Mouse (Mus musculus) thymus, postnatal 25 days (tissue): ENCODE data around the gene Misp.
A peak's percentile ranks its signal among the peaks of the same experiment; 100 is the strongest.

ENCODE experiments used
- DNase-seq: peaks from one replicate; pipeline ENCODE4 v3.0.0; 2022

Gene Misp

DNA sequence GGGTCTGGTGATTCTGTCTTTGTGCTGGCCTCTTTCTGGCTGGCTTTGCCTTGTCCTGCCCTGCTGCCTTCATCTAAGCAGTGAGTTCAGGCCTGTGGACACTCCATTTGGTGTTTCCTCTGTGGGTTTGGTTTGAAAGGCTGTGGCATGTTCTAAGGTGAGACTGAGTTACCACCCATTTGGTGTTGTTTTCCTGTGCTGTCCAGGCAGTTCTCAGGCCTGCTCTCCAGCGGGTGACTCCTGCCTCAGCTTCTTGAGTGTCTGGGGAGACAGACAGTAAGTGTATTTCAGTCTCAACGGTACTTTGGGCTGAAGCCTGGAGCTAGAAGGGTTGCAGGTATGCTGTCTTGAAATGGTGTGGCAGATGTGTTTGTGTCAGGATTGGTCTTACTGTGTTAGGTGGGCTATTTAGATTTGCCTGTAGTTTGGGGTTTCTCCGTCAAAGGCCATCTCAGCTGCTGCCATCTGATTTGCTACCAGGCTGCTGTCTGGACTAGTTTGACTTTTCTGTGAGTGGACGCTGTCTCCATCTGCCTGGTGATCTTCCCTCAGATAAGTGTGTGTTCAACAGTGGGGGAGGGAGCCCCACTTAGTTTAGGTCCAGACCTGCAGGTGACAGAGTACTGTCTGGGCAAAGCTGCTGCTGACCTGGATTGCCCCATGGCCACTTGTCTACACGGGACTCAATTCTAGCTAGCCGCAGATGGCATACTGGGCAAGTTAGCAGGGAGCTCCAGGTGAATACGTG is 36.1 kb downstream of the Misp start:
- DNase-seq, result no peak

- peak; percentile 54 for DNase-seq
Measured at GRCm38 (mm10) chr10:79857452-79857811, 36.6 kb downstream of the Misp start.

- no peak for DNase-seq
Measured at GRCm38 (mm10) chr10:79857894-79858293, 37.1 kb downstream of the Misp start.

- no peak for DNase-seq
Measured at GRCm38 (mm10) chr10:79858416-79859074, 37.8 kb downstream of the Misp start.

GRCm38 (mm10) chr10:79859116-79859515 is 38.3 kb downstream of the Misp start:
- DNase-seq, result no peak

DNA sequence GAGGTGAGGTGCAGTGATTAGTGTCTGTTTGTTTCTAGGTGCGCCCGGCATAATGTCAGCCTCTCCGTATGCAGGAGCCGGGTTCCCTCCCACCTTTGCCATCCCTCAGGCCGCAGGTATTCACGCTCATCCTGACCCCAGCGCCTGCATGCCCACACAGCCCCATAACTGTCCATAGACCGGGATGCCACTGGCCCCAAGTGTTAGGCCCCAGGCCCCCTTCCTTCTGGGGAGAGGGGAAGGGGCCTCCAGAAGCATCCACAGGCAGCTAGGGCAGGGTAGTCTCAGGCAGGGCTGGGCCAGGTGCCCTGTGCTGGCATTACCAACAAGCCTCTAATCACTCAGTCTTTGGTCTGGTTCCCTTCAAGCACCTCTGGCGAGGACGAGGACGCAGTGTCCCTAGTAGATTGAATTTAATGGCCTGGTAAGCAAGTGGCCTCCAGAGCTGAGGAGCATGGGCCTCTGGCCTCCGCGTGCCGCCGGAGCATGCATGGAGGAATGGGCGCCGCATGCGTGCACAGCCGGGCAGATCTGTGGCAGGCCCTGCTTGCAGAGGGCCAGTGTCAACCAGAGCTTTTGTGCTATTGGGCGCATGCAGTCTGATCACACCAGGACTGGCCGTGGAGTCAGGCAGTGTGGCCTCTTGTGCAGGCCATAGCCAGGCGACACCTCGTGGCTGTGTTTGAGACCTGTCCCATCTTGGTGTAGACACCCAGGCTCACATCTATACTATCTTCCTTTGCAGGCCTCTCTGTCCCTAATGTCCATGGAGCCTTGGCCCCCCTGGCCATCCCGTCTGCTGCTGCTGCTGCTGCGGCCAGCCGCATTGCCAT is 39.5 kb downstream of the Misp start:
- no peak for DNase-seq

DNA sequence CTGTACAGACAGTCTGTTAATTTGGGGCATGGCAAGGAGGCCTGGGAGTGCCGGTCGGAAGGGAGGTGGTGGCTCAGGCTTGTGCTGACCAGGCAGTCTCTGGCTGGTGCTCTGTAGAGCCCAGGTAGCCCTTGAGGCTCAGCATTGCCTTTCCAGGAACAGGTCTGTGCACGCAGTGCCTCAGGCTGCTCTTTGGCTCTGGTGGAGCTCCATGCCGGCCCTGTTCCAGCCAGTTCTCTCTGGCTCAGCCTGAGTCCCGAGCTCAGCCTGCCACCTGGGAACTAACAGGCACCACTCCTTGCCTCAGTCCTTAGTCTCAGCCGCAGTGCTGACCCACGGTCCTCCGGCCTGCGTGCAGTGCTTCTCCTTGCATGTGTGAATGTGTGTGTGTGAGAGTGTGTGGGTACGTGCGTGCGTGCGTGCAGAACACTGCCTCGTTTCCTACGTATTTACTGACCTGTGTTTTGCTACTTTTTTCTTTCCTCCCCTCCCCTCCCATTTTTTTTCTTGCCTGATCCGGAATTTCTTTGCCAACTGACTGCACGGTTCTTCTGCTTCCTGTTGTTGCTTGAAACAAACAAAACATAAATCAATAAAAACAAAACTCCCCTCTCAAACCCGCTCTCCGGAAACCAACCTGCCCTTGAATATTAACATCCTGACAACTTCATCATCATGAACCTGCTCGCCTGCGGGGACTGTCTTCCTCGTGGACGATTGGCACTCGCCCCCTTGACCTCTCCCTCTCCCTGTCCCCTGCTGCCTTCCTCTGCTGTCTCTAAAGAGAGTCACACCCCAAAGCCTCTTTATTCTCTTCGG is 40.6 kb downstream of the Misp start:
- no peak for DNase-seq

DNA sequence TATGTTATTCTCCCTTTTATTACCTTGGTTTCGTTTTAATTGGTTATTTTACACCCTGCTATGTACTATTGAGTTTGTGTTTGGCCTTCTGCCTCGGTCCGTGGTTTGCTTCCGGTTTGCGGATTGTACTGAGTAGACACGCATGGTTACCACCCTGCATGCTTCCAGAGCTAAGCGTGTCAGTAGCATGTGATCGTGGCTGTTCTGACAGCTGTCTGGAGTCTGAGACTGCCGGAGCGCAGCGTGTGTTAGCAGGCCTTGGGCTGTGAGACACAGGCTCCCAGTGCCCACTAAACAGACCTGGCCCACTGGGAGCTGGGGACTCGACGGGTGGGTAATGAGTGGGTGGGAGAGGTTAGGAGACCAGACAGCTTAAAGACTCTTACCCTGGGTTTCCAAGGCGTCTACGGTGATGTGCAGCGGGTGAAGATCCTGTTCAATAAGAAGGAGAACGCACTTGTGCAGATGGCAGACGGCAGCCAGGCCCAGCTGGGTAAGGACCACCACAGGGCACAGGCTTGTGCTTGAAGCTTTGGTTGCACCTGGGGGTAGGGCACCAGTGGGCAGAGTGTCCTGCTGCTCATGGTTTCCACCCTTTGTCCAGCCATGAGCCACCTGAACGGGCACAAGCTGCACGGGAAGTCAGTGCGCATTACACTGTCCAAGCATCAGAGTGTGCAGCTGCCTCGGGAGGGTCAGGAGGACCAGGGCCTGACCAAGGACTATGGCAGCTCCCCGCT is 41.4 kb downstream of the Misp start:
- DNase-seq, result no peak

- DNase-seq, result no peak
Measured at GRCm38 (mm10) chr10:79862925-79863324, 42.1 kb downstream of the Misp start.

- no peak for DNase-seq
Measured at GRCm38 (mm10) chr10:79864351-79865188, 43.8 kb downstream of the Misp start.

DNA sequence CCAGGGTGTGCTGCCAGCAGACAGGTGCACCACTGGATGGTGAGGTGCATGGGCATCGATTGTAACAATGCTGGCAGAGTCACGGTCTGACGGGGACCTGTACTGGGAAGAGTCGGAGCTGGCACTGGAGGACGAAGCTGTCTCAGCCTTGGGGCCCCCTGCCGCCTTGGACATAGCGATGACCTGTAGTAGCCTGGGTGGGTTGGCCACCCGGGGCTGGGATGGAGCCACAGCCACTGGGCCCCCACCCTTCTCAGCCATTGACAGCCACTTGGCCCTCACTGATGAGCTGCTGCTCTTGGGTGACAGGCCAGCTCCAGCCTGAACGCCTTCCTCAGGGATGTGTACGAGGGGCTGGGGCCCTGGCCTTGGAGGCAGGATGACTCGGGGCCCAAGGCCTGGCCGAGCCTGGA is 44.4 kb downstream of the Misp start:
- no peak for DNase-seq

GRCm38 (mm10) chr10:79865801-79866295 is 45.1 kb downstream of the Misp start:
- DNase-seq, result no peak

GRCm38 (mm10) chr10:79866601-79867000 is 45.8 kb downstream of the Misp start:
- DNase-seq, result no peak

- no peak for DNase-seq
Measured at GRCm38 (mm10) chr10:79871845-79872244, 51.1 kb downstream of the Misp start.

GRCm38 (mm10) chr10:79872862-79873261 is 52.1 kb downstream of the Misp start:
- DNase-seq, result no peak

GRCm38 (mm10) chr10:79873313-79873712 is 52.5 kb downstream of the Misp start:
- no peak for DNase-seq

- DNase-seq, result no peak
Measured at GRCm38 (mm10) chr10:79873715-79874289, 53.0 kb downstream of the Misp start.

DNA sequence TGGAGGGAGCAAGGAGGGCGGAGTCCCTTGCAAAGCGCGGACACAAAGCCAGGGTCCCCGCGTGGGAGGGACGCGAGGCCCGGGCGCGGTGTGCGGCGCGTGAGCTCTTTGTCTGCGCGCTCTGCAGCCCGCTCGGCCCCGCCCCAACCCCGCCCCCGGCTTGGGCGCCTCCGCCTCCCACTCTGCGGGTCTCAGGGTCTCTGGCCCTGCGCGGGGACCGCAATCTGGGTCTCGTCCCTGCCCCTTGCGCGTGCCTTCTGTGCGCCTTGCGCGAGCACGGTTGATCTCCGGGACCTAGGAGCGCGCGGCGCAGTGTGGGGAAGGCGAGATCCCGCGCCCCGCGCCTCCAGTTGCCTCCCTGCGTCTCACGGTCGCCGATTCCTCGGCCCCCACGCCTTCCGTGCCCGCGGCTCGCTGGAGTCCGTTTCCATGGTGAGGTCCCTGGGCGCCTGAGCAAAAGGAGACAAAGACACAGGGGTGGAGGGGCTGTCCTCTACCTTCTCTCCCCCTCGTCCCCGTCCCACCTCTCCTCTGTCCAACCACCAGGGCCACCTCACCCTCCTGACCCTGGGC is 53.6 kb downstream of the Misp start, which contains the start of the genes Prtn3 and Plppr3:
Gene Prtn3 (plus strand): TSS at position 187 of the 573 bp plus-strand sequence.
Gene Plppr3 (minus strand): TSS at position 345 of the 573 bp plus-strand sequence.
- no peak for DNase-seq

GRCm38 (mm10) chr10:79877174-79877573 is 56.4 kb downstream of the Misp start:
- DNase-seq, result no peak

GRCm38 (mm10) chr10:79877757-79878156 is 57.0 kb downstream of the Misp start:
- no peak for DNase-seq
